ENCODE assay signal across 12 mouse cellular contexts in the genomic region with DNA sequence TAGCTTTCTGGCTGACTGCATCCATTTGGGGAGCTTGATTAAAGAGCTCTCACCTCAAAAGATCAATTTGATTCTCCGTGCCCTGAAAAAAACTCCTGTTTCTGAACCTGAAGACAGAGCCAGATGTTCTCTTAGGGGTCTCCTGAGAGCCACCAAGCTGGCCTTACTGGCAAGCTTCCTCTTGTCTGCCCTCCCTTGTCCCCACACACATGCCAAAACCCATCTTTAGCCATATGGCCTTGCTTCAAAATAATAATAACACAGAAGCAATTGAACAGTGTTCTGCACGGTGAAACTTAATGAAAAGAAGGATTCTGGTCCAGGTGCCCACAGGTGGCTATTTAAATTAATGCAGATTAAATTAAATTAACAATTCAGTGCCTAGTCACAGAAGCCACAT.
"Had no signal": no experiment of that assay in that cellular context is flagged by ENCODE, and none has a peak within 500 bp of the region (broad histone marks: within the 10 kb centered on the region; RNA-seq: fewer than 3 reads in every experiment).

No protein-coding gene starts in this region.

- H3K9me3 ChIP-seq: liver, embryonic 13.5 days; midbrain, embryonic 15.5 days had no signal

- DNase-seq: kidney, adult 9 months; kidney, postnatal 14 days; kidney, postnatal 4 days; liver, embryonic 13.5 days; lung, adult 2 months; lung, postnatal 14 days; lung, postnatal 4 days; thymus, adult 18-20 months; thymus, postnatal 36 days had no signal

- H3K27ac ChIP-seq: liver, embryonic 13.5 days; midbrain, embryonic 15.5 days had no signal

- H3K9ac ChIP-seq: liver, embryonic 13.5 days; midbrain, embryonic 15.5 days had no signal

- H3K4me3 ChIP-seq: liver, embryonic 13.5 days; midbrain, embryonic 15.5 days; myocyte had no signal

- ATAC-seq: midbrain, embryonic 15.5 days had no signal

- H3K36me3 ChIP-seq: liver, embryonic 13.5 days; midbrain, embryonic 15.5 days had no signal

- H3K4me1 ChIP-seq: liver, embryonic 13.5 days; midbrain, embryonic 15.5 days had no signal

- H3K27me3 ChIP-seq: liver, embryonic 13.5 days; midbrain, embryonic 15.5 days had no signal

- H3K4me2 ChIP-seq: liver, embryonic 13.5 days; midbrain, embryonic 11.5 days; midbrain, embryonic 15.5 days had no signal
